In the genomic region with DNA sequence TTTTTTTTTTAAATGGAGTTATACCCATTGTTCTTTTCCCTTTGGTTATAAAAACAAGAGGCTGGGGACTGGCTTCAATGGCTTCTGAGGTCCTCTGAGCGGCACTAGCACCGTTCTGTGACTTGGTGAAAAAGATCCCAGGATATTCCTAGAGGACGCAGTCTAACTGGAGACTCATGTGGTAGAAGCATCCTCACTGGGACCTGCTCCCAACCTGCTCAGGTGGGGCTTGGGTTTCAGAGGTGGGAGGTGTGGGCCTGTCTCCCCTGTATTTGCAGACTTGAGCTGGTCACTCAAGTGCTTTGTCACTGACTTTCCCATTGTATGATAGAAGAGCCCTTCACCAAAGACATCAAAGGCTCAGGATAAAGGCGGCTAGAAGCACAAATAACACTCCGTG, we compare ENCODE assay signal across 23 mouse cellular contexts. TPM values are rescaled to one million over a fixed set of nuclear protein-coding genes. Genes with fewer than 3 reads are reported as not detected.
"Had no signal": no experiment of that assay in that cellular context is flagged by ENCODE, and none has a peak within 500 bp of the region (broad histone marks: within the 10 kb centered on the region; RNA-seq: fewer than 3 reads in every experiment).

No protein-coding gene starts in this region.

- H3K36me3 ChIP-seq: kidney, embryonic 15.5 days; limb, embryonic 12.5 days; limb, embryonic 15.5 days; liver, embryonic 12.5 days; liver, embryonic 15.5 days; midbrain, embryonic 10.5 days; midbrain, embryonic 13.5 days; neural tube, embryonic 13.5 days had no signal

- H3K27ac ChIP-seq: kidney, embryonic 15.5 days; limb, embryonic 12.5 days; limb, embryonic 15.5 days; liver, embryonic 12.5 days; liver, embryonic 15.5 days; midbrain, embryonic 10.5 days; midbrain, embryonic 13.5 days; neural tube, embryonic 13.5 days had no signal

- ATAC-seq: liver, embryonic 12.5 days; midbrain, embryonic 13.5 days; midbrain, embryonic 16.5 days had no signal

- DNase-seq: kidney, adult 11 months; kidney, adult 8-10 months; kidney, postnatal 10 days; kidney, postnatal 36 days; left cerebral cortex, postnatal 4 days; lung, adult 2 months; retina, postnatal 1 day; right cerebral cortex, postnatal 25 days; spleen, adult 18-20 months; thymus, postnatal 25 days had no signal

- H3K4me2 ChIP-seq: kidney, embryonic 15.5 days; limb, embryonic 12.5 days; limb, embryonic 15.5 days; liver, embryonic 12.5 days; liver, embryonic 15.5 days; midbrain, embryonic 13.5 days; neural tube, embryonic 13.5 days had no signal

- H3K4me3 ChIP-seq: kidney, embryonic 15.5 days; limb, embryonic 12.5 days; limb, embryonic 15.5 days; liver, embryonic 12.5 days; liver, embryonic 15.5 days; megakaryocyte, embryonic 14.5 days; midbrain, embryonic 10.5 days; midbrain, embryonic 13.5 days; myocyte; neural tube, embryonic 13.5 days had no signal

- H3K9me3 ChIP-seq: kidney, embryonic 15.5 days; limb, embryonic 12.5 days; limb, embryonic 15.5 days; liver, embryonic 12.5 days; liver, embryonic 15.5 days; midbrain, embryonic 10.5 days; midbrain, embryonic 13.5 days; neural tube, embryonic 13.5 days had no signal

- H3K9ac ChIP-seq: kidney, embryonic 15.5 days; limb, embryonic 12.5 days; limb, embryonic 15.5 days; liver, embryonic 12.5 days; liver, embryonic 15.5 days; midbrain, embryonic 13.5 days; neural tube, embryonic 13.5 days had no signal

- H3K27me3 ChIP-seq: kidney, embryonic 15.5 days; limb, embryonic 12.5 days; limb, embryonic 15.5 days; midbrain, embryonic 13.5 days; neural tube, embryonic 13.5 days had no signal

RNA-seq across cellular contexts. Expression of gene Tcte2, which starts 21.6 kb away (rescaled TPM):
- total RNA-seq: monocyte, adult 5-6 weeks; neutrophil, adult 5-6 weeks had no signal
